Comparison of ENCODE assay signal across 9 mouse cellular contexts in the genomic region with DNA sequence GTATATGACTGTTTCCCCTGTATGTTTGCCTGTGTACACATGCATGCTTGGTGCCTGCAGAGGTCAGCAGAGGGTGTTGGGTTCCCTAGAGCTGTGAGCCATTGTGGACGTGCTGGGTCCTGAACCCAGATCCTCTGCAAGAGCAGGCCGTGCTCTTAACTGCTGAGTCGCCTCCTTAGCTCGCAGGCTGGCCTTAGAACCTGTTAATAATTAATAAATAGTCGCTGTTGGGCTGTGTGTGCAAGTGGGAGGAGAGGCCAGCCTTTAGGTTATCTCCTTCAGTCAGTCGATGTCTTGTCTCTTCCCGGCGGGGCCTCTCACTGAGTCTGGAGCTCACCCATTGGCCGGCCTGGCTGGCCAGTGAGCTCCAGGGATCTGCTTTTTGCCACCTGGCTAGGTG. TPM values are rescaled to one million over a fixed set of nuclear protein-coding genes. Genes with fewer than 3 reads are reported as not detected.
DNase-seq lines count a peak whose midpoint lies in the region; ATAC-seq and TF ChIP-seq lines count a peak whose summit lies in the region.
"Had no signal": no experiment of that assay in that cellular context is flagged by ENCODE, and none has a peak within 500 bp of the region (broad histone marks: within the 10 kb centered on the region; RNA-seq: fewer than 3 reads in every experiment).

No protein-coding gene starts in this region.

- ATAC-seq in heart, postnatal 0 days (ENCODE audit: insufficient read depth, low read depth): no peak

- H3K27ac ChIP-seq in heart, embryonic 10.5 days: peak overlapping the region; percentile 56; the same call in 1 of the 2 replicates
- peak overlapping the region; percentile 67 for H3K27ac ChIP-seq in heart, postnatal 0 days (ENCODE audit: low read depth)
- H3K27ac ChIP-seq: neural tube, embryonic 12.5 days had no signal

- peak overlapping the region; percentile 63 for H3K4me2 ChIP-seq in heart, postnatal 0 days (ENCODE audit: low read depth, low read length)

- 0 out of 2 replicates have a peak overlapping the region, but pooled peaks have one; percentile 16 for H3K9ac ChIP-seq in heart, postnatal 0 days (replicated peaks; ENCODE audit: low read depth, low read length)
- H3K9ac ChIP-seq: neural tube, embryonic 12.5 days had no signal

- peak overlapping the region; percentile 84; the same call in 1 of the 2 replicates for H3K4me3 ChIP-seq in heart, embryonic 10.5 days
- H3K4me3 ChIP-seq in heart, postnatal 0 days (ENCODE audit: low read depth, low read length): no peak overlapping the region
- H3K4me3 ChIP-seq: neural tube, embryonic 12.5 days had no signal

- H3K36me3 ChIP-seq in heart, embryonic 10.5 days: peaks cover 9% of the 10 kb centered on the region
- peaks cover 10% of the 10 kb centered on the region; the same call in 1 of the 2 replicates for H3K36me3 ChIP-seq in heart, postnatal 0 days (replicated peaks; ENCODE audit: control insufficient read depth, insufficient read depth, low read length)
- H3K36me3 ChIP-seq: neural tube, embryonic 12.5 days had no signal

- DNase-seq in heart, embryonic 10.5 days (ENCODE audit: low spot score): no peak
- no peak for DNase-seq in heart, adult 9 months (ENCODE audit: low spot score in 2 of 2)
- peak; percentile 27 for DNase-seq in A20 (ENCODE audit: low read depth, low spot score)
- no peak for DNase-seq in heart, postnatal 0 days (ENCODE audit: low spot score)
- peak; percentile 88 for DNase-seq in liver
- DNase-seq in thymus, postnatal 10 days (ENCODE audit: low spot score in 2 of 2): no peak
- DNase-seq in retina, postnatal 1 day: no peak
- no peak for DNase-seq in adrenal gland, postnatal 10 days

- no peaks in the 10 kb centered on the region for H3K27me3 ChIP-seq in heart, embryonic 10.5 days (ENCODE audit: insufficient read depth, poor library complexity, severe bottlenecking)
- H3K27me3 ChIP-seq in heart, postnatal 0 days (ENCODE audit: control insufficient read depth, insufficient read depth, low read length): no peaks in the 10 kb centered on the region
- H3K27me3 ChIP-seq: neural tube, embryonic 12.5 days had no signal

- 67% methylated on average over 9 of the region's 9 CpGs for WGBS in heart, embryonic 10.5 days
- WGBS in heart, postnatal 0 days: 57% methylated on average over 9 of the region's 9 CpGs

- TF ChIP-seq EP300 in heart, postnatal 0 days (IDR thresholded peaks at IDR 0.05; ENCODE audit: low read depth): no peak

- H3K9me3 ChIP-seq in heart, embryonic 10.5 days: no peaks in the 10 kb centered on the region
- H3K9me3 ChIP-seq in heart, postnatal 0 days (replicated peaks; ENCODE audit: control insufficient read depth, low read length): no peaks in the 10 kb centered on the region
- H3K9me3 ChIP-seq: neural tube, embryonic 12.5 days had no signal

- TF ChIP-seq CTCF in heart, postnatal 0 days (IDR thresholded peaks at IDR 0.05; ENCODE audit: low read depth): no peak

- H3K4me1 ChIP-seq in heart, embryonic 10.5 days: peaks cover 77% of the 10 kb centered on the region
- peaks cover 33% of the 10 kb centered on the region for H3K4me1 ChIP-seq in heart, postnatal 0 days (ENCODE audit: control insufficient read depth, insufficient read depth)

RNA-seq across cellular contexts. Expression of gene Zfyve21, which starts 3.0 kb away (rescaled TPM):
- 104 and 109 TPM in 2 replicates for polyA plus RNA-seq in heart, embryonic 10.5 days (2016; fragmentation: Nextera tagmentation; extraction: Ambion mirVana)
- total RNA-seq in heart, postnatal 0 days (2014; rRNA removed; ENCODE audit: low replicate concordance): 75.9 and 85.0 TPM in 2 replicates
- 91.1 and 106 TPM in 2 replicates for polyA plus RNA-seq in heart, postnatal 0 days (2015; fragmentation: Nextera tagmentation; extraction: Ambion mirVana)
- total RNA-seq in adrenal gland, postnatal 10 days (2021): 10 to 100 TPM; 80.6 to 96.3 TPM

RNA-seq across cellular contexts. Expression of gene Xrcc3, which starts 3.3 kb away (rescaled TPM):
- 10.5 and 13.8 TPM in 2 replicates for polyA plus RNA-seq in heart, embryonic 10.5 days (2016; fragmentation: Nextera tagmentation; extraction: Ambion mirVana)
- 3.5 and 40.9 TPM in 2 replicates for total RNA-seq in heart, postnatal 0 days (2014; rRNA removed; ENCODE audit: low replicate concordance)
- 1.6 and 2.0 TPM in 2 replicates for polyA plus RNA-seq in heart, postnatal 0 days (2015; fragmentation: Nextera tagmentation; extraction: Ambion mirVana)
- 10 to 100 TPM; 21.4 to 25.7 TPM for total RNA-seq in adrenal gland, postnatal 10 days (2021)

RNA-seq across cellular contexts. Expression of gene Klc1, which starts 58.3 kb away (rescaled TPM):
- 109 and 116 TPM in 2 replicates for polyA plus RNA-seq in heart, embryonic 10.5 days (2016; fragmentation: Nextera tagmentation; extraction: Ambion mirVana)
- 82.7 and 129 TPM in 2 replicates for total RNA-seq in heart, postnatal 0 days (2014; rRNA removed; ENCODE audit: low replicate concordance)
- polyA plus RNA-seq in heart, postnatal 0 days (2015; fragmentation: Nextera tagmentation; extraction: Ambion mirVana): 86.8 and 90.9 TPM in 2 replicates
- 100 to 1,000 TPM in 1 of 2 experiments, 10 to 100 TPM in 1; 94.0 to 133 TPM for total RNA-seq in adrenal gland, postnatal 10 days (2021)

Comparison
In these comparisons a context has a peak if more than half of its experiments do, and no peak if none do; other contexts are left out.
1. DNase-seq: peak in A20 (single experiment) and liver (single experiment); none in heart, embryonic 10.5 days (single experiment), heart, adult 9 months (0 of 2), heart, postnatal 0 days (single experiment), thymus, postnatal 10 days (0 of 2), retina, postnatal 1 day (single experiment) and adrenal gland, postnatal 10 days (single experiment).